Mouse (Mus musculus) erythroblast, embryonic 14.5 days (primary cell): ENCODE results near the gene 1810013L24Rik.

Source experiments
- GATA1 ChIP-seq: IDR thresholded peaks from 2 replicates; pipeline ENCODE4 v1.6.1; 2012; ENCODE audit warnings: low read length, inconsistent platforms, mixed read lengths
- TAL1 ChIP-seq: IDR thresholded peaks from 3 replicates; pipeline ENCODE4 v1.6.1; 2012; ENCODE audit warnings: low read length, inconsistent platforms, mixed read lengths

GRCm38 (mm10) chr16:8837595-8837994, 7.7 kb downstream of the 1810013L24Rik start:
- TF ChIP-seq GATA1 = peak; percentile 65; the same call in 1 of the 2 replicates
- TF ChIP-seq TAL1 = no peak
